Comparison of ENCODE assay signal across 16 mouse cellular contexts in genomic region chr10:95330375-95331363, GRCm38 (mm10). TPM values are rescaled to one million over a fixed set of nuclear protein-coding genes. Genes with fewer than 3 reads are reported as not detected.
DNase-seq lines count a peak whose midpoint lies in the region; ATAC-seq lines count a peak whose summit lies in the region.
"Had no signal": no experiment of that assay in that cellular context is flagged by ENCODE, and none has a peak within 500 bp of the region (broad histone marks: within the 10 kb centered on the region; RNA-seq: fewer than 3 reads in every experiment).

No protein-coding gene starts in this region.

- H3K27ac ChIP-seq in neural tube, embryonic 15.5 days (replicated peaks) = no peak overlapping the region
- H3K27ac ChIP-seq: embryonic facial prominence, embryonic 13.5 days; forebrain, embryonic 15.5 days; limb, embryonic 15.5 days had no signal

- WGBS in neural tube, embryonic 15.5 days = 66% methylated on average over 9 of the region's 9 CpGs

- no peak overlapping the region for H3K4me3 ChIP-seq in neural tube, embryonic 15.5 days (replicated peaks)
- H3K4me3 ChIP-seq: embryonic facial prominence, embryonic 13.5 days; forebrain, embryonic 15.5 days; limb, embryonic 15.5 days; megakaryocyte, embryonic 14.5 days had no signal

- H3K9ac ChIP-seq in neural tube, embryonic 15.5 days (replicated peaks) = no peak overlapping the region
- H3K9ac ChIP-seq: embryonic facial prominence, embryonic 13.5 days; forebrain, embryonic 15.5 days; limb, embryonic 15.5 days had no signal

- H3K4me1 ChIP-seq in neural tube, embryonic 15.5 days = no peaks in the 10 kb centered on the region
- H3K4me1 ChIP-seq: embryonic facial prominence, embryonic 13.5 days; forebrain, embryonic 15.5 days; limb, embryonic 15.5 days had no signal

- H3K36me3 ChIP-seq in neural tube, embryonic 15.5 days = no peaks in the 10 kb centered on the region
- H3K36me3 ChIP-seq: embryonic facial prominence, embryonic 13.5 days; forebrain, embryonic 15.5 days; limb, embryonic 15.5 days had no signal

- DNase-seq in 3T3-L1 (ENCODE audit: low read depth, low spot score) = peak; percentile 85
- DNase-seq in 416B (ENCODE audit: low read depth) = peak; percentile 91
- DNase-seq in adipocyte (ENCODE audit: low spot score) = peak; percentile 24
- DNase-seq in lung, postnatal 36 days = peak; percentile 44
- DNase-seq in cerebellum, postnatal 25 days = no peak
- DNase-seq in urinary bladder, postnatal 36 days (ENCODE audit: low spot score in 2 of 2) = no peak
- DNase-seq: cerebellum, postnatal 14 days; gastrocnemius, postnatal 25 days; right cerebral cortex, postnatal 4 days had no signal

- H3K4me2 ChIP-seq in neural tube, embryonic 15.5 days = no peak overlapping the region
- H3K4me2 ChIP-seq: embryonic facial prominence, embryonic 13.5 days; forebrain, embryonic 15.5 days; limb, embryonic 15.5 days had no signal

- H3K27me3 ChIP-seq in neural tube, embryonic 15.5 days (replicated peaks) = no peaks in the 10 kb centered on the region
- H3K27me3 ChIP-seq: embryonic facial prominence, embryonic 13.5 days; forebrain, embryonic 15.5 days; limb, embryonic 15.5 days; Patski had no signal

- ATAC-seq in neural tube, embryonic 15.5 days (ENCODE audit: low FRiP score) = no peak
- ATAC-seq: forebrain, embryonic 15.5 days; hindbrain, embryonic 16.5 days; Patski had no signal

- H3K9me3 ChIP-seq in neural tube, embryonic 15.5 days (replicated peaks) = no peaks in the 10 kb centered on the region
- H3K9me3 ChIP-seq: embryonic facial prominence, embryonic 13.5 days; forebrain, embryonic 15.5 days; limb, embryonic 15.5 days had no signal

RNA-seq across cellular contexts. Expression of gene Cradd, which starts 6.7 kb away (rescaled TPM):
- polyA plus RNA-seq in neural tube, embryonic 15.5 days (2015; fragmentation: Nextera tagmentation; extraction: Ambion mirVana) = 8.2 and 9.8 TPM in 2 replicates

Comparison
In these comparisons a context has a peak if more than half of its experiments do, and no peak if none do; other contexts are left out.
1. DNase-seq: peak in 3T3-L1 (single experiment), 416B (single experiment), adipocyte (single experiment) and lung, postnatal 36 days (single experiment); none in cerebellum, postnatal 25 days (0 of 2) and urinary bladder, postnatal 36 days (0 of 2).